Mouse (Mus musculus) ZHBTc4 (cell line): ENCODE measurements at regions not wholly inside any gene's neighbourhood (a gene's known extent, or its start where the extent isn't known, plus 50 kb on each side); places are given as distances from the start of the nearest gene placed in this dataset.

Experiments
- DNase-seq: peaks from one replicate; pipeline ENCODE4 v3.0.0-alpha.2; 2011; ENCODE audit warnings: low read depth, low spot score

- no peak for DNase-seq
Measured at GRCm38 (mm10) chr17:49278541-49278940, 149.6 kb upstream of the Mocs1 start.

- no peak for DNase-seq
Measured at GRCm38 (mm10) chr17:49278973-49279727, 149.0 kb upstream of the Mocs1 start.

DNA sequence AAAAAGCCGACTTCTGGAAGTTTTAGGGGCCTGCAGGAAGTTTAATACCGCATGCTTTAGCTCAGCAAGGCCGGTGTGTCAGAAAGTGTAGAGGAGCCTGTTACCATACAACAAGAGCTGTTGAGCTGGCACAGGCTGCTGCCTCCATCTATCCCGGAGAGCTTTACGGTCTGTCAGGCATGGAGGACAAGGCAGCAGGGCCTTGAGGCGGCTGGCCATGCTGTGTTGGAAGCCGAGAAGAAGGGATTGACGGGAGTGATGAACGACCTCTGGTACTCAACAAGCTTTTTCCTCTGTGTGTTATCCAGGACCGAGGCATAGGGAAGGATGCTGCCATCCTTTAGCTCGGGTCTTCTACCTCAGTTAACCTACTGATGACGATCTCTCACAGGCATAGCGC, 146.8 kb upstream of the Mocs1 start:
- no peak for DNase-seq

GRCm38 (mm10) chr17:49282498-49282897, 145.7 kb upstream of the Mocs1 start:
- peak; percentile 68 for DNase-seq

GRCm38 (mm10) chr17:49283491-49283890, 144.7 kb upstream of the Mocs1 start:
- DNase-seq: no peak

DNA sequence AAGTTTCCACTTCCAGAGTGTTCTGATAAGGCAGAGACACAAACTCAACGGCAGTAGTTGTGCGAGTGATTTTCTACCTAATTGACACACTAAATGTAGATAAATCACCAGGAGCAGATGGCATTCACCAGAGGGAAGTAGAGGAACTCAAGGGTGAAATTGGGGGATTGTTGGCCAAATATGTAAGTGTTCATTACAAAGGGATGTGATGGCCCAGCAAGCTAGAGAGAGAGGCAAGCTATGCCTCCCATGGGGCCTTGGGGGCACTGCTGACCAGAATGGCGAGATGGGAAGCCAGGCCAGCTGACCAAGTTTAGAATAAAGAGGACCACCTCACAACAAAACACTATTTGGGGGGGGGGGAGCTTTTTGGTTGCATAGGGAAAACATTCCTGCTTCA, 136.5 kb upstream of the Mocs1 start:
- DNase-seq: no peak

DNA sequence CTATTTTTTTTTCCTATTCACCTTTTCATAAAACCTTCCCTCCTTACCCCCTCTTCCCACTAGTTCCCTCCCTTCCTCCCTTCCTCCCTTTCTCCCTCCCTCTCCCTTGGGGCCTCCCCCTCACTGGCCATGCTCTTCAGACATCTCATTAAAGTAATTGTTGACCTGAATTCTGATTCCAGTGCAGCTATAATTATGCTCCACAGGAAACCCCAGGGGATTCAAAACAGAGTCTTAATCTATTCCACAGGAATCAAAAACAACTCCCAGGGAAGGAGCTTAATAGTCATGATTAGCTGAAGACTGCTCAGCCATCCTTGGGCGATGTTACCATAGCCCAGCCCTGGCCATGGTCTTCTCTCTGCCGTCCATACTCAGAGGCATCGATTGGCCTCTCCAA, 123.7 kb upstream of the Mocs1 start:
- no peak for DNase-seq

GRCm38 (mm10) chr17:49305116-49305515, 123.0 kb upstream of the Mocs1 start:
- no peak for DNase-seq

GRCm38 (mm10) chr17:49309079-49309478, 119.1 kb upstream of the Mocs1 start:
- peak; percentile 51 for DNase-seq

- no peak for DNase-seq
Measured at GRCm38 (mm10) chr17:49314196-49314595, 114.0 kb upstream of the Mocs1 start.

- no peak for DNase-seq
Measured at GRCm38 (mm10) chr17:49327524-49327923, 100.6 kb upstream of the Mocs1 start.

DNA sequence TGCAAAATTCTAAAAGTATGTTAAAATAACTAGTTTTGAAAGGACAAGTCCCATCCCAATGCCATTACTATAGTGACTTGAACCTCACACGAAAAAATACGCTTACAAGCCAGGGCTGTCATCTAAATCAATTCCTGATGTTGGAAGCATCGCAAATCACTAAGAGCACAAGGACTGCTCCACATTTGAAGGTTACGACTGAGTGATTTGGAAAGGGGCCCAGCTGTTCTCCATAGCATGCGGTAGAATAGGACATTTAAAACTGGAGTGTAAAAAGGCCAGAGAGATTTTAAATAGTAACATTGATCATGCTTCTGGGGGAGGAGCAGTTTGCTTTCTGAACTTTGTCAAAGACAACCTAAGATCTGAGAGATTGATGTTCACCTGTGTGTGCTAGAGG, 92.8 kb upstream of the Mocs1 start:
- no peak for DNase-seq

DNA sequence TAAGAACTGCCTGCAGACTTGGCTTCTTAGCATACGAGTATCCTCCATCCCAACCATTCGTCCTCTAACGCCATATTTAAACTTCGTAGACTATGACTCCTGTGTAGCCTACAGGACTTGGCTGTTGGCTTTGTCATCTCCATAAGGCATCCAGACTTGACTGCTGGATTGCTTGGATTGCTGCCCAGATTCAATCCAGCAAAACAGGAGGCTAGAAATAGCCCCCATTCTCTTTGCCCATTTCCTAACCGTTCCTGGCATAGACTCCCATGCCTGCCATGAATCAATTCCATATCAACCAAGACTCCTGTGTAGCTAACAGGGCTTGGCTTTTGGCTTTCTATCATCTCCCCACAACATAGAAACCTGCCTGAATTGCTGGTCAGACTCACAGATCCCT, 90.3 kb upstream of the Mocs1 start:
- DNase-seq: no peak

- no peak for DNase-seq
Measured at GRCm38 (mm10) chr17:49342636-49343035, 85.5 kb upstream of the Mocs1 start.

- no peak for DNase-seq
Measured at GRCm38 (mm10) chr17:49346701-49347100, 81.5 kb upstream of the Mocs1 start.

- no peak for DNase-seq
Measured at GRCm38 (mm10) chr17:49349328-49349727, 78.8 kb upstream of the Mocs1 start.

GRCm38 (mm10) chr17:49359212-49359611, 69.0 kb upstream of the Mocs1 start:
- peak; percentile 80 for DNase-seq

- peak; percentile 52 for DNase-seq
Measured at GRCm38 (mm10) chr17:49360251-49360650, 67.9 kb upstream of the Mocs1 start.

- DNase-seq: no peak
Measured at GRCm38 (mm10) chr17:49367791-49368190, 60.4 kb upstream of the Mocs1 start.

DNA sequence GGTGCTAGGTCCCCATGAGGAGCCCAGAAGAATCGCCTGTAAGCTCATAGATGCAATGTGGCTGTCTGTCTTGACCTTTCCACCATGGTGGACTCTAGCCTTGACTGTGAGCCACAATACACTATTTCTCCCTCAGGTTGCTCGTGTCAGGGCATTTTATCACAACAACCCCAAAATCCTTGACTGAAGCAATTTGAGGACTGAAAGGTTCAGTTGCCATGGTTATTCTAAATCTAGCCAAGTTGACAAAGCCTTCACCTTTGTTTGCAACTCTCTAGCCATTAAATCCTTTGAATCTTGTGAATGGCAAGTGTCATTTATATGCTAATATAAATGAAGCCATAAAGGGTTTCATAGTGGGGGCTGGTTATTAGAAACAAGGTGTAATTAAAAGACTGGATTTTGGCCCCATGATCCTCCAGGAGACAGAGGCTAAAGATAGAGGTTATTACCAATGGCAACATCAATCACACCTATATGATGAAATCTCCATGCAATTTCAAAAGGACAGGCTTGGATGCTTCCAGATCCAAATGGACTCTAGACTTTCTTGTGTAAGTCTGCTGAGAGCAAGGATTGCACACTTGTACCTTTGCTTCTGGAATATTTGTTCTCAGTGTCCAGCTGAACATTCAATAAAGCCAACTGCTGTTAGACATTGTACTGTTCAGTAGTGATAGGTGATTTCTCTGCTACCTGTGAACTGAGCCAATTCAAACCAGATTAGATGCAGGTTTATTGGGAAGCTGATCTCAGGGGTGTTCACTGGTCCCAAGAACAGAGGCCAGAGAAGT, 59.5 kb upstream of the Mocs1 start:
- peak; percentile 25 for DNase-seq

DNA sequence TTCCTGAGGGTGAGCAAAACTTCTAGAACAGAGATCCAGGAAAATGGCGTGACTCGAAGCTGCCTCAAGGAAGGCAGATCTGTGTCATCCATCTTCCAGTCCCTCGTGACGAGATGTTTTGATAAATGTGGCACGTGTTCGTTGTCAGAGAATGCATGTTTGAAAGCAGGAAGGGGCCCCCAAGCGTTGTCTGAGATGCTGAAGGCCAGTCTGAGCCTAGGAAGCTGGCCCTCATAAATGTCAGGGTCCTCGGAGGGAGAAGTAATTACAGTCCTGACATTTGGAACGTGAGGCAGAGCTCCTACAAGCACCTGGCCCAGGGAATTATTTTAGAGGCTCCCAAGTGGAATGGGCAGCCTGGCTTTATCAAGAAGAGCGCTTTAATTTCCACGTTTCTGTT, 50.5 kb upstream of the Mocs1 start:
- DNase-seq: no peak
